Mouse (Mus musculus) naive thymus-derived CD4-positive, alpha-beta T cell, adult 5 months (primary cell): ENCODE data around the gene Rnf227. TPM values are rescaled to one million over a fixed set of nuclear protein-coding genes. Genes with fewer than 3 reads are reported as not detected.

Source experiments
- polyA plus RNA-seq: library from polyadenylated mRNA; unstranded; fragments of 100-300 nt; shearing (Covaris generic); gene quantifications from one replicate; pipeline ENCODE4 v1.2.1, GENCODE M21; 2017

The Rnf227 gene
- polyA plus RNA-seq = 0.82 TPM

DNA sequence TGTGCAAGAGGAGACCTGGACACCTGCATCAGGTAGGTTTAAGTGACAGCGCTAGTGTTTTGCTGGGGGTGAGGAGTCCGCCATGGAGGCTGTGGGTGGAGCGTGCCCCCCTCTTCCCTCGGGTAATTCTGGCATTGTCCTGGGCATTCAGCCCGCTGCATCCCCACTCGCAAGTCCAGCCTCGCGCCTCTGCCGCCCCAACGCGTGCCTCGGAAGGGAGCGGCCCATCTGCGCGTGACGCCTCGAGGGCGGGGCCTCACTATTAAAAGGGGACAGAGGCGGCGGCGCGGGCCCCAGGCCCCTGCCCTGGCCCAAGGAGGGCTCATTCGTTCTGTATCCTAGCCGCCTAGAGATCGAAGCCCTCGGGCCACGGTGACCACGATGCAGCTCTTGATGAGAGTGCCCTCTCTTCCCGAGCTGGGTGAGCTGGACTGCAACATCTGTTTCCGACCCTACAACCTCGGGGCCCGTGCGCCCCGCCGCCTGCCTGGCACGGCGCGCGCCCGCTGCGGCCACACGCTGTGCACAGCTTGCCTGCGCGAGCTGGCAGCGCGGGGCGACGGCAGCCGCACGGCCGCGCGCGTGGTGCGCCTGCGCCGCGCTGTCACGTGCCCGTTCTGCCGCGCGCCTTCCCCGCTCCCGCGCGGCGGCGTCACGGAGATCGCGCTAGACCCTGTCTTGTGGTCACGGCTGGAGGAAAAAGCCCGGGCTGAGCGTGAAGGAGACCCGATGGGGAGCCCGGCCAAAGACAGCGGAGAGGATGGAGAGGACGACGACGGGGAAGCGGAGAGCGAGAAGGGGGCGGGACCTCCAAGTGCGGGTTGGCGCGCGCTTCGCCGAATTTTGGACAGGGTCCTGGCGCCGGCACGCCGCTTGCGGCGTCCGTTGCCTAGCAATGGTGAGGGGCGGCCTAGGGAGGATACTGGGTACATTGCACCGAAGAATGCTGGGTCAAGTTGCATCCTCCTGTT is at the start of gene Rnf227:
Gene Rnf227, plus strand, starts transcription at position 301 of the 971 bp plus-strand sequence.

DNA sequence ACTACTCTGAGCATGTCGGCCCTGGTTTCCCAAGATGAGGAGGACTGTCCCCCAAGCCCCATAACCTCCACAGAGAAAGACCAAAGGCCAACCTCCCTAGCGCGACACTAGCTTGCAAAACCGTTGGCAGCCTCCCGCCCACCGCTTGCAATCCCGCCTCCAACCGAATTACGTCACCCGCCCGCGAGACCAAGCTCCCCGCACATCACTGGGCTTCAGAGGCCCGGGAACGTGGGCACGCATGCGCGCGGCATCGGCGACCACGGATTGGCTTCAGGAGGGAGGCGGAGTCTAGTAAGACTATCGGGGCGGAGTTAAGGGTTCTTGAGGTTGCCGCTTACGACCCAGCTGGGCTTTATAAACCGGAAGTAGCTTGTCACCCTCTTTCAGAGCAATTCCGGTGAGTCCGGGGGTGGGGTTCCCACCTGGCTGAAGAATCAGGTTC is 16.6 kb upstream of the Rnf227 start, which contains the start of the genes Cntrob and Trappc1:
Gene Cntrob, minus strand, starts transcription at position 109 of the 445 bp plus-strand sequence.
Gene Trappc1, plus strand, starts transcription at position 314 of the 445 bp plus-strand sequence.

DNA sequence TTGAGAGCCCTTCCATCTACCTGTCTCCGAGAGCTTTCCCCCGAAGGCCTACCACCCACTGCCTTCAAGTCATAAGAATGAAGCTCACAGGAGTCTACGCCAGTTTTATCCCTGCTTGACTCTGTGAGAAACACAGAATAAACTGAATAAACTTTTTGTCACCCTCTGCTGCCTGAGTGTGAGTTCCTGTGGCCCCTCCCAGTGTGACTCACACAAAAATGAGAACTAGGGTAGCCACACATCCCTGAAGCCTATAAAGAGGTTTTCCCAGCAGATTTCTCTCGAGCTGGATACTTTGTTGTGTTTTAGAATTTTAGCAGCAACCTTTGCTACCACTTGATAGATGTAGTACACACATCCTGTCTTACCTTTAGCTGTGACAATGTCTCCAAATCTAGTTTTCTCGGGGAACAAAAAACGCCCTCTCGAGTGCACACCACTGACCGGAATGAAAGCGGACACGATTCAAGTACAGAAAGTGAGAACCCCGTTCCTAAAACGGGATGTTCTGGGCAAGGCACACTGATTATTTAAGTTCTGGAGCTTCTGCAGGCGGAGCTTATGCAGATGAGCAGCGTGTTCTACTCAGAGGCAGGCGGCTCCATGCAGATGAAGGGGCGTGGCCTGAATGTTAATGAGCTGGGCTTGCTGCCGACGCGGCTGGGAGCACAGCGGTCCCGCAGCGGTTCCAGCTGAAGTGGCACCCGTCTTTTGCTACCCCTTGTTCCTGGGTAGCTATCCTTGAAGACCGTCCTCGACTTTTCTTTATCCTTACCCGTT is 14.4 kb upstream of the Rnf227 start, which contains the start of gene Kcnab3:
Gene Kcnab3, plus strand, starts transcription at position 631 of the 780 bp plus-strand sequence.

DNA sequence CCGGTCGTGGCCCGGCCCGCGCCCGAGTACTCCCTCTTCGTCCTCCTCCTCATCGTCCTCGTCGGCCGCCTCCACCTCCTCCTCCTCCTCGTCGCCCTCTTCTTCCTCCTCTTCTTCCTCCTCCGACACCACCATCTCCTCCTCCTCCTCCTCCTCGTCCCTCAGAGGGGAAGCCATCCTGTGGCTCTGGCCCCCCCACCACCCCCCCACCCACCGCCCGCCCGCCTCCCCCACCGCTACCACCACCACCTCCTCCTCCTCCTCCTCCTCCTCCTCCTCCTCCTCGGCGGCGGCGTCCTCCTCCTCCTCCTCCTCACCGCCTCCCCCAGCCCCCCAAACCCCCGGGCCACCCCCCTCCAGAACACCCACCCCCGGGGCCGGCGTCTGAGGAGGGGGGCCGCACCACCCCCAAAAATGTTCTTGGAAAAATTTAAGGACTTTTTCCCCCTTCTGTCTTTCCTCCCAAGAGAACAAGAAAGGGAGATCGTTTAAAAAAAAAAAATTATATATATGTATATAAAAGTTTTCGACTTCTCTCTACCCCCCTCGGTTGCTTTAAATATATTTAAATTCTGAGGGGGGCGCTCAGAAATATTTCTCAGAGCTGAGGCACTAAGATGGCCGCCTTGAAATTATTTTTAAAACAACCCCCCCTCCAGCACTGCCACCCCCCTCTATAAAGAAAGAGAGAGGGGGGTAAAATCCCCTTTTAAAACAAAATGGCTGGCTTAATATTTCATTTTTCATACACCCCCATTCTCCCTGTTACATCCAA is 29.1 kb downstream of the Rnf227 start, which contains the start of gene Chd3:
Gene Chd3, minus strand, starts transcription at position 192 of the 775 bp plus-strand sequence.

Other genes with a start within 250 kb of the Rnf227 start
- 80.9 TPM for gene Per1, start 245.2 kb upstream of the Rnf227 start, polyA plus RNA-seq
- not detected for gene Hes7, start 220.1 kb upstream of the Rnf227 start, polyA plus RNA-seq
- not detected for gene 9130213A22Rik, start 217.9 kb upstream of the Rnf227 start, polyA plus RNA-seq
- gene Aloxe3, start 214.6 kb upstream of the Rnf227 start, polyA plus RNA-seq = 0.07 TPM
- gene Alox12b, start 183.5 kb upstream of the Rnf227 start, polyA plus RNA-seq = not detected
- 0.25 TPM for gene Alox8, start 142.6 kb upstream of the Rnf227 start, polyA plus RNA-seq
- gene Gucy2e, start 103.4 kb upstream of the Rnf227 start, polyA plus RNA-seq = 0.04 TPM
- gene Cntrob, start 16.7 kb upstream of the Rnf227 start, polyA plus RNA-seq = 7.7 TPM
- gene Trappc1, start 16.5 kb upstream of the Rnf227 start, polyA plus RNA-seq = 34.1 TPM
- gene Kcnab3, start 14.2 kb upstream of the Rnf227 start, polyA plus RNA-seq = 1.3 TPM
- 115 TPM for gene Chd3, start 28.9 kb downstream of the Rnf227 start, polyA plus RNA-seq
- gene Naa38, start 55.0 kb downstream of the Rnf227 start, polyA plus RNA-seq = 52.5 TPM
- 23.4 TPM for gene Cyb5d1, start 55.2 kb downstream of the Rnf227 start, polyA plus RNA-seq
- gene Tmem88, start 57.8 kb downstream of the Rnf227 start, polyA plus RNA-seq = 1.2 TPM
- gene Kdm6b, start 73.2 kb downstream of the Rnf227 start, polyA plus RNA-seq = 16.0 TPM
- 0.02 TPM for gene Dnah2, start 208.6 kb downstream of the Rnf227 start, polyA plus RNA-seq
- 0.11 TPM for gene Efnb3, start 219.7 kb downstream of the Rnf227 start, polyA plus RNA-seq
- 14.9 TPM for gene Wrap53, start 239.8 kb downstream of the Rnf227 start, polyA plus RNA-seq
- 212 TPM for gene Trp53, start 239.9 kb downstream of the Rnf227 start, polyA plus RNA-seq